Mouse (Mus musculus) heart, adult 18-20 months (tissue): ENCODE data around the gene Limch1. TPM values are rescaled to one million over a fixed set of nuclear protein-coding genes. Genes with fewer than 3 reads are reported as not detected.
A peak's percentile ranks its signal among the peaks of the same experiment; 100 is the strongest.

Source experiments
- DNase-seq, 2 experiments: peaks; one replicate each; pipeline ENCODE4 v3.0.0; 2021 to 2022; ENCODE audit warnings: mixed read lengths in 1 of 2
- microRNA-seq, 2 experiments: library from miRNA; unstranded; fragments of <30 nt; microRNA quantifications; one replicate each; pipeline ENCODE4 v1.2.0; 2022
- total RNA-seq, 2 experiments: library from RNA; stranded (reverse); gene quantifications; 2 replicates each; pipeline ENCODE4 v1.2.3; 2021

Limch1 gene
- total RNA-seq, 2 experiments from 2014 or later: 237 to 240 TPM

- DNase-seq: peak in 1 of 2 experiments; percentile 5
Measured at GRCm38 (mm10) chr5:67100564-67101394, 355.2 kb downstream of the Limch1 start.

DNA sequence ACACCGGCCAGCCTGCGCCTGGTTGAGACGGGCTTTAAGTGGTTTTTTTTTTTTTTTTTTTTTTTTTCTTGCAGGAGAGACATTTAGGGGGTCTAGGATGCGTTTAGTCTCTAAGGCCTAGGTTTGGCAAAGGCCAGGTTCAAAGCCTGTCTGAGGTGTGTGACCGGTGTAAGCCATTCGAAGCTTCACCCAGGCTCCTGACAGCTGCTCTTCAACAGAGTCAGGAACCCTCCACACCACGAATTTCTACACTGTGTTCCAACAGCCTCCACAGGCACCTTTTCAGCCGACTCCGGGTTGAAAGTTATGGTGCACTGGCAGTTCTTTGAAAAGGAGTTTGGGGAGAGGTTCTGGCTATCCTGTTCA lies 355.8 kb downstream of the Limch1 start:
- DNase-seq: peak in 1 of 2 experiments; percentile 5

- no peak for DNase-seq
Measured at GRCm38 (mm10) chr5:67101793-67102600, 356.4 kb downstream of the Limch1 start.

- DNase-seq: no peak
Measured at GRCm38 (mm10) chr5:67103016-67103415, 357.4 kb downstream of the Limch1 start.

DNA sequence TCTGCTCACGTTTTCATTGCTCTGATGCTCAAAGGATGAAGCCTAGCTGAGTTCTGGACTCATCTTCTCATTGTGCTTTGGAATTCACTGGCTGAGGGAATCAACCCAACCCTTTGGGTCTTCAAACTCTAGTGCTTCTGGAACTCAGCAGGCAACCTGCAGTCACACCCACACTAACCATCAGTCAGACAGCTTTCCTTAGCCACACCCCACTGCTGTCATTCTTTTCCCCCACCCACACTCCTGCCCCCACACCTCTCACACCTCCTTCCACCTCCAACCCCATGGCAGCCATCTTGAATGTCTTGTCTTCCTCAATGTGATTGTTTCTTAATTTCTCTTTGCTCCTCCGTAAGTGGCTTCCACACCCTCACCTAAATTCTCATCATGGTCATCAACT lies 360.6 kb downstream of the Limch1 start:
- DNase-seq: no peak

Small RNA genes within 50 kb of the gene (microRNA-seq; reads per million reads assigned to microRNA genes)
- gene Gm23841: 0 reads per million in 2 experiments

Other genes starting within 250 kb of the Limch1 start
- gene Apbb2, start 127.0 kb upstream of the Limch1 start, total RNA-seq: 10 to 100 TPM; 45.5 to 46.5 TPM
- 1 to 10 TPM; 8.3 to 8.4 TPM for gene Uchl1, start 69.7 kb upstream of the Limch1 start, total RNA-seq